Mouse (Mus musculus) embryo, embryonic 9.5 days (tissue): Measurements from ENCODE around the gene Ptprb.

Experiments
- DNase-seq: peaks from one replicate; pipeline ENCODE4 v3.0.0-alpha.2; 2017; ENCODE audit errors: extremely low spot score

Ptprb gene

DNA sequence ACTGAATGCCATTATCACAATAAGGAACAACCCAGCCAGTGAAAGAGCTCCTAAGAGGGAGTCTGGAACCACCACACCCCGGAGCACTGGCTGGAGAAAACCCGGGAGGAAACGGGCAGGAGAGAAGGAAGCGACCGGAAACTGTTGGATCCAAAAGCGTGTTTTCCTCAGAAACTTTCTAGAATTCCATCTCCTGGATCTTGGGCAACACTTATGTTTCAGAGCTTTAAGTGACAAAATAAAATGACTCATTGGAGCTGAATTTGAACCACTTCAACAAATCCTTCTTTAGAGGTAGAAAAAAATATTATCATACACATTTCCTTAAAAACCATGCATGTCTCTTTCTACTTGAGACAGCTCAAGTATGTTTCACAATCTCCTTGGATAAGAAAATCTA, 145.7 kb downstream of the Ptprb start:
- DNase-seq, result no peak

DNA sequence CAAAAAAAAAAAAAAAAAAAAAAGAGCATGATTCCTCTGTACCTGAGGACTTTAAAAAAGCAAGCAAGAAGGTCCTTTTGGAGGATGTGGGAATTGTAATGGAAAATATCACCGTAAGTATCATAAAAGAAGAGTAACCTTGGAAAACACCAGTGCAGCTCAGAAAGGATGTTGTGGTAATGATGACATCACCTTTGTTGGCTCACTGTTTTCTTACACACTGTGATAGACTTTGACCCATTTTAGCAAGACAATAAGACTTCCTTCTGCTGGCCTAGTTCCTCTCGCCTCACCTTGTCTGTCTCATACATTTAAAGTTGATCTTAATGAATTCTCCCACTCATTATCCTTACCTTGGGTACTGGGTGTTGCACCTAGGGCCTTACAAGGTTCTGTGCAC, 147.2 kb downstream of the Ptprb start:
- no peak for DNase-seq

DNA sequence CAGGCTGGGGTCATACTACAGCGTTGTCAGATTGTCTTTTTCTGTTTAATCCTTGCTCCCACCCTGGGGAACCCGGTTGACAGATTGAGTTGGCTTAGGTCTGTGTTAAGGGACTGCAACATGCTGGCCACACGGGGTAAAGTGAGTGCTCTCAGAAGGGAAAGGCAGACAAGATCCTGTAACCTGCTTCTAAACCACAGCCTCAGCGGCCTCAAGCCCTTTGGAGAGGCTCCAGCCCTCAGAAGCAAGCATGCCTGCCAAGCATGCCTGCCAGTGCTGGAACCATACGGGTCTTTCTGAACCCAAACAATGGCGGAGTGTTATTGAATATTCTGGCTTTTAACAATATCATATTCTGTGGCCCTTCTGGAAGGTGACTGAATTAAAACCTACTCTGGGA, 149.6 kb downstream of the Ptprb start:
- no peak for DNase-seq

GRCm38 (mm10) chr10:116426176-116426575, 150.9 kb downstream of the Ptprb start:
- no peak for DNase-seq

- DNase-seq, result no peak
Measured at GRCm38 (mm10) chr10:116428026-116428780, 152.9 kb downstream of the Ptprb start.

DNA sequence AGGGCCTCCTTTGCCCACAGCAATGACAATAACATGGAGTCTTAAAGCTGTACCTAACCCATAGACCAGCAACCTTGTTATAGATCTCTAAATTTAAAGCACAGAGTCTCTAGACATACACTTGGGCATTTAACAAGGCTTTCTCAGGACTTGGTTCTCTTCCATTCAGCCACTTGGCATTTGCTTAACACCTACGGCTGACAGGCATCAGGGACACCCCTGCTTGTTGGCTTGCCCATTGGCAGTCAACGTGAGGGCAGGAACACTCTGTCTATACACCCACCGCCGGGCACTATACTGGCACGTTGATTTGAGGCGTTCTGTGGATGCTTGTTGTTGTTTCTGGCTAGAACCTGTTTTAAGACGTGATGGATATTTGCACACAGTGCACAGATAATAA, 157.1 kb downstream of the Ptprb start:
- DNase-seq, result no peak

GRCm38 (mm10) chr10:116435455-116435854, 160.1 kb downstream of the Ptprb start:
- DNase-seq, result no peak
